Mouse (Mus musculus): ENCODE data around the gene Lrrc8e. TPM values are rescaled to one million over a fixed set of nuclear protein-coding genes. Genes with fewer than 3 reads are reported as not detected.

Gene Lrrc8e
- polyA plus RNA-seq (2012; rRNA removed): 0.45 and 0.48 TPM in 2 replicates

DNA sequence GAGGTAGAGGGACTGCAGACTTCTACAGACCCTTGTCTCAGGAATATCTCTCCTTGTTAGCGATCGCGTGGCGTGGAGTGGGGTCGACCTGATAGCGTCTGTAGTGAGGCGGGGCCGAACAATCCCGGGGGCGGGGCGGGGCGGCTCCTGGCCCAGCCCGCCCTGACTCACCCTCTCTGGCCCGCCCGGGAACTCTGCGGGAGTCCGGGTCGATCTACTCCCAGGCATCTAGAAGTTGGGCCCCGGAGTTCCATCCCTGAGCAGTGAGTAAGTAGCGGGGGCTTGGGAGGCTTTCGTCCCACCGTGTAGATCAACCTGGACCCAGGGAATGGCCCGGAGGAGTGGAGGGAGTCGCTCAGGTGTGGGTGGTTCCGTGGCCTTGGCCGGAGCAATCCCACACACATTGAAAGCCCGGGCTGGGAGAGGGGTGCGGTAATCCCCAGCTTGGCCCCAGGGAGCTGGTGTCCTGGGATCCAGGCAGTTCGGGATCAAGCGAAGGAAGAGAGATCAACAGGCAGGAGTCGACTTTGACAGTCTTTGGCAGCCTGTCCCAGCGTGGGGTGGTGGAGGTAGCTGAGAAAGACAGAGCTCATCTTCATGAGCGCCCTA is at the start of gene Lrrc8e:
Gene Lrrc8e (plus strand): TSS at position 89 of the 609 bp plus-strand sequence.
- Histone ChIP-seq H3K27me3 (replicated peaks; ENCODE audit: control insufficient read depth, insufficient read depth, low read length) (no peaks in the 10 kb centered on the region; the same call in 1 of the 2 replicates), H3K4me3 (ENCODE audit: insufficient read depth, low read depth, low read length) (peak within 1 kb of the TSS; percentile 46), H3K4me1 (ENCODE audit: control insufficient read depth, insufficient read depth, low read length) (0 out of 2 replicates have a peak, but pooled peaks cover 2% of the 10 kb centered on the region), H3K36me3 (ENCODE audit: control insufficient read depth, insufficient read depth, low read length) (no peaks in the 10 kb centered on the region), H3K27ac (ENCODE audit: insufficient read depth, low read depth, low read length) (no peak within 1 kb of the TSS)
- peak; percentile 16 for DNase-seq
- WGBS: 10% methylated on average over 32 of the region's 33 CpGs
- no peak for TF ChIP-seq POLR2A (IDR thresholded peaks at IDR 0.05; ENCODE audit: low read depth, low read length)
- TF ChIP-seq CTCF (conservative IDR thresholded peaks at IDR 0.05; ENCODE audit: insufficient read depth, insufficient read length, low read depth, low read length): no peak

DNA sequence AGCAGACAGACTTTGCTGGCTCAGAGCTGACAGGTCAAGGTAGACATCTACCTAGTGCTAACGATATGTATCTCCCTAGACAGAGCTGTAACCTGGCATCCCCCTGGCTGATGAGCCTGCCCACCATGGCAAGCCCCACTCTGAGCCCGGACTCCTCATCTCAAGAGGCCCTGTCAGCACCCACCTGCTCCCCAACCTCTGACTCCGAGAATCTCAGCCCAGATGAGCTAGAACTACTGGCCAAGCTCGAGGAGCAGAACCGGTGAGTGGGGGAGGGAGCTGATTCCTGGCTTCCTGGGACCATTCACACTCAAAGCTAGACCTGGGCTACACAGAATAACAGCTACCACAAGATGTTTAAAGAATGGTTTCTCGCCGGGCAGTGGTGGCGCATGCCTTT is 43.2 kb upstream of the Lrrc8e start:
- WGBS: 88% methylated on average over 8 of the region's 8 CpGs
- Histone ChIP-seq H3K27me3 (replicated peaks; ENCODE audit: control insufficient read depth, insufficient read depth, low read length) (no peaks in the 10 kb centered on the region), H3K4me3 (ENCODE audit: insufficient read depth, low read depth, low read length) (no peak overlapping the region), H3K4me1 (ENCODE audit: control insufficient read depth, insufficient read depth, low read length) (no peaks in the 10 kb centered on the region), H3K36me3 (ENCODE audit: control insufficient read depth, insufficient read depth, low read length) (peaks cover 4% of the 10 kb centered on the region; the same call in 1 of the 2 replicates), H3K27ac (ENCODE audit: insufficient read depth, low read depth, low read length) (no peak overlapping the region)
- TF ChIP-seq CTCF (conservative IDR thresholded peaks at IDR 0.05; ENCODE audit: insufficient read depth, insufficient read length, low read depth, low read length): no peak
- no peak for TF ChIP-seq POLR2A (IDR thresholded peaks at IDR 0.05; ENCODE audit: low read depth, low read length)
- no peak for DNase-seq

- no peak overlapping the region for H3K27ac ChIP-seq (ENCODE audit: insufficient read depth, low read depth, low read length)
- DNase-seq: no peak
- no peaks in the 10 kb centered on the region for H3K27me3 ChIP-seq (replicated peaks; ENCODE audit: control insufficient read depth, insufficient read depth, low read length)
- no peaks in the 10 kb centered on the region for H3K4me1 ChIP-seq (ENCODE audit: control insufficient read depth, insufficient read depth, low read length)
- no peak for TF ChIP-seq CTCF (conservative IDR thresholded peaks at IDR 0.05; ENCODE audit: insufficient read depth, insufficient read length, low read depth, low read length)
- H3K4me3 ChIP-seq (ENCODE audit: insufficient read depth, low read depth, low read length): no peak overlapping the region
- peaks cover 4% of the 10 kb centered on the region; the same call in 1 of the 2 replicates for H3K36me3 ChIP-seq (ENCODE audit: control insufficient read depth, insufficient read depth, low read length)
- 95% methylated on average over 2 of the region's 2 CpGs for WGBS
Observed at GRCm38 (mm10) chr8:4186151-4186550, 40.5 kb upstream of the Lrrc8e start.

DNA sequence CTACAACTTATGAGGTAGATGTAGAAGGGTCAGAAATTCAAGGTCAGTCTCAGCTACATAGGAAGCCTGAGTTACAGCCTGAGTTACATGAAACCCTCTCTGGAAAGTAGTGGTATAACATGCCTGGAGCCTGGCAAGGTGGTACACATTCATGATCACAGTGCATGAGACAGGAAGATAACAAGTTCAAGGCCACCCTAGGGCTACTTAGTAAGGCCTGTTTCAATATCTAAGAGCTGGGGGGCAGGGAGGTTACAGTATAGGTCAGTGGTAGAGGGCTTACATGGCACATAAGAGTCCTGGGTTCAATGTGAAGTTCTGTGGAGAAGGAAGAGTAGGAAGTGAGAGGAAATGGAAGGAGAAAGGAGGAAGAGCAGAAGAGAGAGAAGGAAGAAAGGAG is 38.0 kb upstream of the Lrrc8e start:
- Histone ChIP-seq H3K4me1 (ENCODE audit: control insufficient read depth, insufficient read depth, low read length) (0 out of 2 replicates have a peak, but pooled peaks cover 3% of the 10 kb centered on the region), H3K27me3 (replicated peaks; ENCODE audit: control insufficient read depth, insufficient read depth, low read length) (no peaks in the 10 kb centered on the region), H3K36me3 (ENCODE audit: control insufficient read depth, insufficient read depth, low read length) (peaks cover 4% of the 10 kb centered on the region; the same call in 1 of the 2 replicates), H3K27ac (ENCODE audit: insufficient read depth, low read depth, low read length) (no peak overlapping the region), H3K4me3 (ENCODE audit: insufficient read depth, low read depth, low read length) (no peak overlapping the region)
- DNase-seq: no peak
- TF ChIP-seq POLR2A (IDR thresholded peaks at IDR 0.05; ENCODE audit: low read depth, low read length): no peak
- no peak for TF ChIP-seq CTCF (conservative IDR thresholded peaks at IDR 0.05; ENCODE audit: insufficient read depth, insufficient read length, low read depth, low read length)

DNA sequence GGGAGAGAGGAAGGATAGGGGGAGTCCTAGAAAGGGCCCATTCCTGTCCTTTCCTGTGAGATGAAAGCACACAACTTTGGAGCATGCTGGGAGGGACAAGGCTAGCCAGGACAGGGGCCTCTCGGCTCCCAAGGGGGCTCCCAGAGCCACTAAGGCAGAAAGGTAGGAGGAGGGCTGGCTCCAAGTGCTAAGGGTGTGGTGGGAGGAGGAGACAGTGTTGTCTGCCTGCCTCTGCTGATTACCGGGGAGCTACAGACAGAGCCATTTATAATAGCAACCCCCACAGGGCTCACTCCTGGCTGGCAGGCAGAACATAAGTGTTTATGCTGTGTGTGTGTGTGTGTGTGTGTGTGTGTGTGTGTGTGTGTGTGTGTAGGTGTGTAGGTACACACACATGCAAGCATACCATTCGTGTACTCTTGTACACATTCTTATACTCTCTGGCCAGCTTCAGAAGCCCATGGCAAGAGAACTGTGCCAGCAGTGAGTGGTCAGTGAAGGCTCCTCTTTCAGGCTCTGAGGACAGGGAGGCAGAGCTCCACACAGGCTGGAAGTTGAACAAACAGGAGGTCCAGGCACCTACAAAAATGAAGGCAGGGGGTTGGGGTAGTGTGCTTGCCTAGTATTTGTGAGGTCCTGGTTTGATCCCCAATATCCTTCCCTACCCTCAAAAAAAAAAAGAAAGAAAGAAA is 37.5 kb upstream of the Lrrc8e start:
- no peaks in the 10 kb centered on the region for H3K27me3 ChIP-seq (replicated peaks; ENCODE audit: control insufficient read depth, insufficient read depth, low read length)
- no peak for DNase-seq
- TF ChIP-seq POLR2A (IDR thresholded peaks at IDR 0.05; ENCODE audit: low read depth, low read length): no peak
- no peak for TF ChIP-seq CTCF (conservative IDR thresholded peaks at IDR 0.05; ENCODE audit: insufficient read depth, insufficient read length, low read depth, low read length)
- no peak overlapping the region for H3K4me3 ChIP-seq (ENCODE audit: insufficient read depth, low read depth, low read length)
- H3K27ac ChIP-seq (ENCODE audit: insufficient read depth, low read depth, low read length): no peak overlapping the region
- 0 out of 2 replicates have a peak, but pooled peaks cover 3% of the 10 kb centered on the region for H3K4me1 ChIP-seq (ENCODE audit: control insufficient read depth, insufficient read depth, low read length)
- H3K36me3 ChIP-seq (ENCODE audit: control insufficient read depth, insufficient read depth, low read length): peaks cover 2% of the 10 kb centered on the region; the same call in 1 of the 2 replicates
- 45% methylated on average over 3 of the region's 3 CpGs for WGBS

- Histone ChIP-seq H3K27me3 (replicated peaks; ENCODE audit: control insufficient read depth, insufficient read depth, low read length) (no peaks in the 10 kb centered on the region), H3K36me3 (ENCODE audit: control insufficient read depth, insufficient read depth, low read length) (no peaks in the 10 kb centered on the region), H3K4me1 (ENCODE audit: control insufficient read depth, insufficient read depth, low read length) (0 out of 2 replicates have a peak, but pooled peaks cover 3% of the 10 kb centered on the region), H3K27ac (ENCODE audit: insufficient read depth, low read depth, low read length) (no peak overlapping the region), H3K4me3 (ENCODE audit: insufficient read depth, low read depth, low read length) (no peak overlapping the region)
- 80% methylated on average over 5 of the region's 5 CpGs for WGBS
- DNase-seq: no peak
- TF ChIP-seq POLR2A (IDR thresholded peaks at IDR 0.05; ENCODE audit: low read depth, low read length) (no peak), CTCF (conservative IDR thresholded peaks at IDR 0.05; ENCODE audit: insufficient read depth, insufficient read length, low read depth, low read length) (no peak)
Observed at GRCm38 (mm10) chr8:4192305-4192704, 34.3 kb upstream of the Lrrc8e start.

Data from kidney, adult 2 months (tissue).